Mouse (Mus musculus): ENCODE results near the gene 0610040J01Rik.

DNA sequence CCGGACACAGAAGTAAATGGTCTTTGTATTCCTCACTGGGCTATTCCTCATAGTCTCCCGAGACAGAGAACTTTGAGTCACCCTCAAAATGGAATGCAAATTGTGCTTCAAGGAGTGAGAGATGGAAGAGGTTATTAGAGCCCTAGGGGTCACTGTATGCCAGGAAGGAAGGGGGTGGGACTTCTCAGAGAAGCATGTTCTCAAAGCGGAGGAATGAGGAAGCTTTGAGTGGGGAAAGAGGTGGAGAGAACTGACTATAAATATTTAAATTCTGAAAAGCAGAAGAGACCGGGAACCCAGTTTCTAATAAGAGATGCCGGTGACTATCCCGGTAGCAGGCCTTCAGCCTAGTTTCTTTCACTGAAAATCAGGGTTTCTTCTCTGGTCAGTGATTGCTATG, 14.8 kb downstream of the 0610040J01Rik start:
- TF ChIP-seq POLR2A (IDR thresholded peaks at IDR 0.05; ENCODE audit: low read depth, low read length) (no peak), CTCF (IDR thresholded peaks at IDR 0.05; ENCODE audit: extremely low read depth, insufficient read length, insufficient replicate concordance, low read depth, low read length) (no peak)

Data from small intestine, adult 2 months (tissue).